In the genomic region with DNA sequence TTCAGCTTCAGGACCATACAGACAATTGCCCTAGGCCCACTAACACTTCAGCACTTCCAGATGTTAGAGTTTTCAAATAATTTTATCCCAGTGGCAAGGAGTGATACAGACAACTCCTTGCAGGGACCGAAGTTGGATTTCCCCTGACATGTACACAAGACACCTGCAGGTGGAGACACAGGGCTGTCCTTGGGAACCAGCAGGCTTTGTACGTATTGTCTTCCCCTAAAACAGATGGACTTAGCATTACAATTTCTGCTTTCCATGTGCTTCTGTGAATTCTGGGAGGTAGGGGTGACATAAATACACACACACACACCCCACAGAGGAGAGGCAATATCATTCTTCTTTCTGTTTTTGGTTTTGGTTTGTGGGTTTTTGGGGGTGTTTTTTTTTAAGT, we compare ENCODE assay signal across 8 mouse cellular contexts.
DNase-seq lines count a peak whose midpoint lies in the region; ATAC-seq and TF ChIP-seq lines count a peak whose summit lies in the region.

No protein-coding gene starts in this region.

- no peak overlapping the region for H3K27ac ChIP-seq in hindbrain, embryonic 10.5 days
- H3K27ac ChIP-seq in hindbrain, embryonic 12.5 days: no peak overlapping the region
- H3K27ac ChIP-seq in liver, embryonic 14.5 days: no peak overlapping the region

- H3K9me3 ChIP-seq in hindbrain, embryonic 10.5 days: no peaks in the 10 kb centered on the region
- H3K9me3 ChIP-seq in hindbrain, embryonic 12.5 days (replicated peaks): no peaks in the 10 kb centered on the region
- H3K9me3 ChIP-seq in liver, embryonic 14.5 days (ENCODE audit: control insufficient read depth, low read length): no peaks in the 10 kb centered on the region

- peak; percentile 6 for DNase-seq in hindbrain, embryonic 10.5 days (ENCODE audit: low spot score)
- DNase-seq in MN1 (ENCODE audit: low spot score): peak; percentile 71
- peak; percentile 55 to 60 for DNase-seq in cerebellum, postnatal 36 days
- no peak for DNase-seq in liver, embryonic 14.5 days (ENCODE audit: low read depth in 3 of 3, low spot score in 3 of 3)
- DNase-seq in retina, postnatal 1 day: peak; percentile 49
- DNase-seq in urinary bladder, adult 2 months (ENCODE audit: low spot score): no peak

- WGBS in hindbrain, embryonic 10.5 days: 29% methylated on average over 2 of the region's 2 CpGs
- 44% methylated on average over 2 of the region's 2 CpGs for WGBS in hindbrain, embryonic 12.5 days
- WGBS in liver, embryonic 14.5 days (ENCODE audit: insufficient replicate concordance): 29% methylated on average over 2 of the region's 2 CpGs

- no peaks in the 10 kb centered on the region for H3K4me1 ChIP-seq in hindbrain, embryonic 10.5 days (replicated peaks)
- no peaks in the 10 kb centered on the region for H3K4me1 ChIP-seq in hindbrain, embryonic 12.5 days
- no peaks in the 10 kb centered on the region for H3K4me1 ChIP-seq in liver, embryonic 14.5 days (replicated peaks; ENCODE audit: control insufficient read depth in 2 of 2, insufficient read depth in 2 of 2, low read length in 1 of 2)

- TF ChIP-seq CTCF in liver, embryonic 14.5 days (IDR thresholded peaks at IDR 0.05; ENCODE audit: low read depth): peak; percentile 52

- H3K4me2 ChIP-seq in hindbrain, embryonic 12.5 days (replicated peaks): no peak overlapping the region
- H3K4me2 ChIP-seq in liver, embryonic 14.5 days (ENCODE audit: low read depth): no peak overlapping the region

- H3K27me3 ChIP-seq in hindbrain, embryonic 10.5 days (ENCODE audit: insufficient read depth, poor library complexity, severe bottlenecking): no peaks in the 10 kb centered on the region
- no peaks in the 10 kb centered on the region for H3K27me3 ChIP-seq in hindbrain, embryonic 12.5 days
- H3K27me3 ChIP-seq in liver, embryonic 14.5 days (ENCODE audit: control insufficient read depth, insufficient read depth, low read length): no peaks in the 10 kb centered on the region

- no peak for ATAC-seq in hindbrain, embryonic 12.5 days (ENCODE audit: low FRiP score)
- peak; percentile 77 for ATAC-seq in inflammation-experienced regulatory T-cells, adult 6 months
- no peak for ATAC-seq in liver, embryonic 14.5 days (ENCODE audit: insufficient read depth)

- TF ChIP-seq EP300 in liver, embryonic 14.5 days (IDR thresholded peaks at IDR 0.05; ENCODE audit: low read depth): no peak

- H3K9ac ChIP-seq in hindbrain, embryonic 12.5 days: no peak overlapping the region
- H3K9ac ChIP-seq in liver, embryonic 14.5 days (replicated peaks): no peak overlapping the region

- H3K4me3 ChIP-seq in hindbrain, embryonic 10.5 days: no peak overlapping the region
- no peak overlapping the region for H3K4me3 ChIP-seq in hindbrain, embryonic 12.5 days
- no peak overlapping the region for H3K4me3 ChIP-seq in liver, embryonic 14.5 days (ENCODE audit: insufficient read depth in 1 of 2, low read depth in 2 of 2, low read length in 2 of 2)

- H3K36me3 ChIP-seq in hindbrain, embryonic 10.5 days: no peaks in the 10 kb centered on the region
- no peaks in the 10 kb centered on the region for H3K36me3 ChIP-seq in hindbrain, embryonic 12.5 days
- H3K36me3 ChIP-seq in liver, embryonic 14.5 days (replicated peaks; ENCODE audit: control insufficient read depth, insufficient read depth, low read depth): no peaks in the 10 kb centered on the region

Comparison
In these comparisons a context has a peak if more than half of its experiments do, and no peak if none do; other contexts are left out.
1. DNase-seq: peak in hindbrain, embryonic 10.5 days (single experiment), MN1 (single experiment), cerebellum, postnatal 36 days (2 of 2) and retina, postnatal 1 day (single experiment); none in liver, embryonic 14.5 days (0 of 3) and urinary bladder, adult 2 months (single experiment).